Mouse (Mus musculus) neural tube, embryonic 12.5 days (tissue): ENCODE data around the gene 4930451I11Rik. TPM values are rescaled to one million over a fixed set of nuclear protein-coding genes. Genes with fewer than 3 reads are reported as not detected.

ENCODE experiments used
- ATAC-seq: fragments of 200-750 bp; cut with Nextera tagmentation; 2 replicates; pipeline ENCODE4 v1.8.0; 2017; ENCODE audit warnings: low read depth, mild to moderate bottlenecking, moderate TSS enrichment, moderate library complexity; ENCODE audit not compliant: low FRiP score
- H3K27ac ChIP-seq: fragments of 300-500 bp; sonication (generic); 2 replicates; pipeline ENCODE4 v1.5.1; 2016
- H3K27me3 ChIP-seq: fragments of 300-500 bp; sonication (generic); replicated peaks from 2 replicates; pipeline ENCODE4 v1.6.1; 2016; ENCODE audit warnings: mild to moderate bottlenecking
- H3K36me3 ChIP-seq: fragments of 300-500 bp; sonication (generic); 2 replicates; pipeline ENCODE4 v1.6.1; 2016; ENCODE audit warnings: mild to moderate bottlenecking
- H3K4me1 ChIP-seq: fragments of 300-500 bp; sonication (generic); 2 replicates; pipeline ENCODE4 v1.6.1; 2016
- H3K4me2 ChIP-seq: fragments of 300-500 bp; sonication (generic); replicated peaks from 2 replicates; pipeline ENCODE4 v1.6.1; 2016; ENCODE audit warnings: mild to moderate bottlenecking
- H3K4me3 ChIP-seq: fragments of 300-500 bp; sonication (generic); 2 replicates; pipeline ENCODE4 v1.5.1; 2016
- H3K9ac ChIP-seq: fragments of 300-500 bp; sonication (generic); 2 replicates; pipeline ENCODE4 v1.6.1; 2016; ENCODE audit warnings: mild to moderate bottlenecking
- H3K9me3 ChIP-seq: fragments of 300-500 bp; sonication (generic); 2 replicates; pipeline ENCODE4 v1.6.1; 2016; ENCODE audit warnings: mild to moderate bottlenecking
- WGBS: fragments of 180-500 bp; shearing (Covaris S2); methylation state at CpG from one replicate; pipeline ENCODE4 v1.1.7; 2016; 5-methylcytosine and 5-hydroxymethylcytosine counted together
- polyA plus RNA-seq: library from polyadenylated mRNA; unstranded; fragments of >200 nt; fragmentation: Nextera tagmentation; extraction: Ambion mirVana; gene quantifications from 2 replicates; pipeline ENCODE4 v1.2.1, GENCODE M21; 2016

4930451I11Rik gene
- polyA plus RNA-seq, 1 experiment from 2014 or later, result not detected

GRCm38 (mm10) chr7:126825952-126826351 lies 5.5 kb downstream of the 4930451I11Rik start:
- Histone ChIP-seq H3K4me2 (peak overlapping the region; percentile 73), H3K36me3 (peaks cover 7% of the 10 kb centered on the region; the same call in 1 of the 2 replicates), H3K27me3 (peaks cover 17% of the 10 kb centered on the region; the same call in 1 of the 2 replicates), H3K9me3 (no peaks in the 10 kb centered on the region), H3K4me3 (no peak overlapping the region), H3K4me1 (peaks cover 44% of the 10 kb centered on the region), H3K27ac (no peak overlapping the region), H3K9ac (no peak overlapping the region)
- no peak for ATAC-seq
- WGBS, result 80% methylated on average over 5 of the region's 5 CpGs

DNA sequence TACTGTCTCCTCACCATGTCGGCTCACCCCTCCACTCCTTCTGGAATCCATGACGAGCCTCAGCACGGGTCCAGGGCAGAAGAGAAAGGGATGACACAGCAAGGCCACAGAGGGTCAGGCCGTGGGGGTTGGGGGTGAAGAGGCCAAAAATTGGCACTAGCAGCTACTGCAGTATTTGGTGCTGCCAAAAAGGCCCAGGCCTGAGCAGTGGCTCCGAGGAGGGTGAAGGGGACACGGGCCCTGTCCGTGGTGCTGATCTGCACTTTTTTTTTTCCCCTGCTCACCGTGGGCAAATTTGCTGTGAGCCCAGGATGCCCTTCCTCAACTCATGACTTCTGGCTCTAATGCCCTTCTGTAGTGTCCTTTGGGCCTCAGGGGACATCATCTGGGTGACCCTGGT lies 6.0 kb downstream of the 4930451I11Rik start:
- peak overlapping the region; percentile 73 for H3K4me2 ChIP-seq
- no peaks in the 10 kb centered on the region for H3K9me3 ChIP-seq
- no peak overlapping the region for H3K27ac ChIP-seq
- H3K4me1 ChIP-seq, result peaks cover 44% of the 10 kb centered on the region
- peaks cover 7% of the 10 kb centered on the region; the same call in 1 of the 2 replicates for H3K36me3 ChIP-seq
- no peak overlapping the region; the same call in 1 of the 2 replicates for H3K4me3 ChIP-seq
- 26% methylated on average over 8 of the region's 8 CpGs for WGBS
- peaks cover 17% of the 10 kb centered on the region; the same call in 1 of the 2 replicates for H3K27me3 ChIP-seq
- H3K9ac ChIP-seq, result 0 out of 2 replicates have a peak overlapping the region, but pooled peaks have one; percentile 33
- ATAC-seq, result no peak

- WGBS, result 13% methylated on average over 10 of the region's 10 CpGs
- Histone ChIP-seq H3K9me3 (no peaks in the 10 kb centered on the region), H3K27me3 (peaks cover 13% of the 10 kb centered on the region; the same call in 1 of the 2 replicates), H3K36me3 (peaks cover 5% of the 10 kb centered on the region; the same call in 1 of the 2 replicates), H3K4me2 (peak overlapping the region; percentile 73), H3K4me1 (peaks cover 36% of the 10 kb centered on the region), H3K27ac (peak overlapping the region; percentile 21; the same call in 1 of the 2 replicates), H3K9ac (peak overlapping the region; percentile 82), H3K4me3 (peak overlapping the region; percentile 59)
- ATAC-seq, result no peak
Measured at GRCm38 (mm10) chr7:126823940-126824339, 7.5 kb downstream of the 4930451I11Rik start.

DNA sequence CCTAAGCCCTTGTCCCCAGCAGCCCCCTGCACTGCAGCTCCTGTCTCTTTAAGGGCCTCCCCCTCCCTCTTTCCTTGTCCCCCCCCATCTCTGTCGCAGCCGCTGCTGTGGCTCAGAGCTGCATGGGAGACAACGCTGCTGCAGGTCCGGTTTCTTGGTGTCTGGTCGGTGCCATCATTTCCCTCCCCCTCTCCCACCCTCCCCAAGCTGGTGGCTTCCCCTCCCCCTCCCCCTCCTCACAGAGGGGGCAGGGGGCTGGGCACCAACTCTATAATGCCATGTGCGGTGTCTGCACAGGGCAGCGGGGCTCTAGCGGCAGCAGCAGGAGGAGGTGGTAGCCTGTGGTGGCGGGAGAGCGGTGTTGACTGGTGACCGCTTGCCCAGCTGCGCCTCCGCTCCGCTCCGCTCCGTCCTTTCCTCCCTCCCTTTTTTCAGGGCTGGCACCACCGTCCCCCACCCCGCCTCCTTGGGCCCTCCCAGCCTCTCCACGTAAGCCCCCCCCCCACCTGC lies 8.2 kb downstream of the 4930451I11Rik start:
- peaks cover 36% of the 10 kb centered on the region for H3K4me1 ChIP-seq

GRCm38 (mm10) chr7:126822741-126823140 lies 8.7 kb downstream of the 4930451I11Rik start:
- Histone ChIP-seq H3K4me1 (peaks cover 36% of the 10 kb centered on the region), H3K27me3 (peaks cover 9% of the 10 kb centered on the region; the same call in 1 of the 2 replicates), H3K4me3 (peak overlapping the region; percentile 59), H3K9ac (peak overlapping the region; percentile 82), H3K36me3 (no peaks in the 10 kb centered on the region), H3K9me3 (no peaks in the 10 kb centered on the region), H3K27ac (peak overlapping the region; percentile 37; the same call in 1 of the 2 replicates), H3K4me2 (peak overlapping the region; percentile 73)
- WGBS, result 13% methylated on average over 9 of the region's 9 CpGs
- peak; percentile 27; the same call in 1 of the 2 replicates for ATAC-seq

More for the DNA sequence above, 8.2 kb downstream of the 4930451I11Rik start:
- peak overlapping the region; percentile 59 for H3K4me3 ChIP-seq
- H3K36me3 ChIP-seq, result no peaks in the 10 kb centered on the region
- H3K9ac ChIP-seq, result peak overlapping the region; percentile 82
- peak overlapping the region; percentile 67; the same call in 1 of the 2 replicates for H3K27ac ChIP-seq
- peaks cover 9% of the 10 kb centered on the region; the same call in 1 of the 2 replicates for H3K27me3 ChIP-seq
- peak; percentile 67 for ATAC-seq
- H3K9me3 ChIP-seq, result no peaks in the 10 kb centered on the region
- H3K4me2 ChIP-seq, result peak overlapping the region; percentile 73
- under 1% methylated on average over 17 of the region's 19 CpGs for WGBS

DNA sequence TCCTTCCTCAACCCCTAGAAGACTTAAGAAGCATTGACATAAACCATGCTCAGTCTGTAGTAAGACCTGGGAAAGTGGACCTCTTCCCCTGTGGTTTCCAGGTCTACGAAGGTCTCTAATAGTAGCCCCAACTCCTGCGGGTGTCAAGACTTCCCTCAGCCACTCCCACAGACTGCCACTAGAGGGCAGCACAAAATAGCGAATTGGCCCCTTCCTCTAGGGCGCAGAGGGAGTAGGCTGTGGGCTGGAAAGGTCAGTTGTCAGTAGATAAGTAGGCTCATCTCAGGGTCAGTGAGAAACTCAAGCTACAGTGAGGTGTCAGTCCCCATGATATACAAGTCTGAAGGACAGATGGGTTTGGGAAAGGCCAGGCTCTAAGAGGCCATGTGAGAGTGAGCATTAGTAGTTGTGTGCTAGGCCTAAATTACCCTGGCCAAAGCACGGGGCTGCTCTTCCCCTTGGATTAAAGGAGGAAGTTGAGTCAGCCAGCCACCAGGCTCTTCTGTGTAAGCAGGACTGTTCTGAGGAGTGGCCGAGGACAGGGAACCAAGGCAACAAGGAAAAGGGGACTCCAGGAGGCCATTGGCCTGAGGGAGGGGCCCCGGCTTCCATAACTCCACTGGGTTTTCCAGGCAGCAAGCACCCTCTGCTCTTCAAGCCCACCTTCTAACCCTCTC lies 9.5 kb downstream of the 4930451I11Rik start:
- Histone ChIP-seq H3K27ac (0 out of 2 replicates have a peak overlapping the region, but pooled peaks have one; percentile 37), H3K4me3 (0 out of 2 replicates have a peak overlapping the region, but pooled peaks have one; percentile 59), H3K9ac (peak overlapping the region; percentile 82; the same call in 1 of the 2 replicates)

DNA sequence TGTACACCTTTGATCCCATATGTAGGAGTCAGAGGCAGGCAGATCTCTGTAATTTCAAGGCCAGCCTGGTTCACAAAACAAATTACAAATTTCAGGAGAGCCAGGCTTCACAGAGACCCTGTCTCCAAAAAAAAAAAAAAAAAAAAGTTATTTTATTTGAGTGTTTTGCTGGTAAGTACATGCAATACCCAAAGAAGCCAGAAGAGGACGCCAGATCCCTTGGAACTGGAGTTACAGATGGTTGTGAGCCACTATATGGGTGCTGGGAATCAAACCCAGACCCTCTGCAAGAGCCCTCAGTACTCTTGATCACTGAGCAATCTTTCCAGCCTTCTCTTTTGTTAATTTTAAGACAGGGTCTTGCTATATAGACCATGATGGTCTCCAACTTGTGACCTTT lies 12.6 kb downstream of the 4930451I11Rik start:
- no peak for ATAC-seq
- 47% methylated on average over 1 of the region's 1 CpGs for WGBS
- no peak overlapping the region for H3K4me2 ChIP-seq

More for the DNA sequence above, 9.5 kb downstream of the 4930451I11Rik start:
- Histone ChIP-seq H3K9me3 (no peaks in the 10 kb centered on the region), H3K27me3 (peaks cover 9% of the 10 kb centered on the region; the same call in 1 of the 2 replicates), H3K36me3 (no peaks in the 10 kb centered on the region), H3K4me2 (peak overlapping the region; percentile 73), H3K4me1 (peaks cover 35% of the 10 kb centered on the region)
- WGBS, result 24% methylated on average over 7 of the region's 7 CpGs
- ATAC-seq, result peak; percentile 14; the same call in 1 of the 2 replicates

GRCm38 (mm10) chr7:126817595-126817994 lies 13.8 kb downstream of the 4930451I11Rik start:
- 89% methylated on average over 7 of the region's 7 CpGs for WGBS
- Histone ChIP-seq H3K4me1 (peaks cover 7% of the 10 kb centered on the region; the same call in 1 of the 2 replicates), H3K27ac (no peak overlapping the region), H3K4me2 (no peak overlapping the region), H3K36me3 (no peaks in the 10 kb centered on the region), H3K27me3 (peaks cover 4% of the 10 kb centered on the region; the same call in 1 of the 2 replicates), H3K9ac (no peak overlapping the region), H3K4me3 (no peak overlapping the region), H3K9me3 (no peaks in the 10 kb centered on the region)
- ATAC-seq, result no peak

More for the DNA sequence above, 12.6 kb downstream of the 4930451I11Rik start:
- H3K9ac ChIP-seq, result no peak overlapping the region
- no peaks in the 10 kb centered on the region for H3K36me3 ChIP-seq
- H3K4me3 ChIP-seq, result no peak overlapping the region
- no peak overlapping the region for H3K27ac ChIP-seq
- peaks cover 14% of the 10 kb centered on the region; the same call in 1 of the 2 replicates for H3K4me1 ChIP-seq
- H3K27me3 ChIP-seq, result peaks cover 4% of the 10 kb centered on the region; the same call in 1 of the 2 replicates
- no peaks in the 10 kb centered on the region for H3K9me3 ChIP-seq

DNA sequence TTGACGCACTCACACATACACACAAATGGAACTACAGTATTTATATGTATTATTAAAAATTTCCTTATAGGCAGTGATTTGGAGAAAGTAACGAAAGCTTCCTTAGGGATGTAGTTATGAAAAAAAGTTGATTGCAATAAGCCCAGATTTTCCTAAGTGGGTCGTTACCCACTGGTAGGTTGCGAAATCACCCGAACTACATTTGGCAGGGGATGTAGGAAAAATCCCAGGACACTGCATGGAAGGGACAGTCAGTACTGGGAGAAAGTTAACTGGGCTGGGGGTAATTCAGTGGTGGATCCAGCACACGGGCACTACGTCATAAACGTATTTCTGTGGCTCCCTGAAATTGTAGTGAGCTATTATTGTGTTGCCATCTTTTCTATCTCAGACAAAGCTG lies 14.9 kb downstream of the 4930451I11Rik start:
- no peak overlapping the region for H3K4me2 ChIP-seq
- no peaks in the 10 kb centered on the region for H3K27me3 ChIP-seq
- ATAC-seq, result no peak
- 91% methylated on average over 8 of the region's 8 CpGs for WGBS
- no peak overlapping the region for H3K27ac ChIP-seq
- H3K4me1 ChIP-seq, result no peaks in the 10 kb centered on the region
- no peaks in the 10 kb centered on the region for H3K9me3 ChIP-seq
- H3K9ac ChIP-seq, result no peak overlapping the region
- H3K4me3 ChIP-seq, result no peak overlapping the region
- no peaks in the 10 kb centered on the region for H3K36me3 ChIP-seq

GRCm38 (mm10) chr7:126815726-126816222 lies 15.7 kb downstream of the 4930451I11Rik start:
- no peak overlapping the region for H3K9ac ChIP-seq
- no peaks in the 10 kb centered on the region for H3K9me3 ChIP-seq
- no peak overlapping the region for H3K4me3 ChIP-seq
- no peak overlapping the region for H3K4me2 ChIP-seq
- no peaks in the 10 kb centered on the region for H3K36me3 ChIP-seq
- WGBS, result 54% methylated on average over 8 of the region's 8 CpGs
- no peak overlapping the region for H3K27ac ChIP-seq
- no peaks in the 10 kb centered on the region for H3K27me3 ChIP-seq
- no peaks in the 10 kb centered on the region for H3K4me1 ChIP-seq
- ATAC-seq, result no peak

- Histone ChIP-seq H3K27me3 (no peaks in the 10 kb centered on the region), H3K4me3 (no peak overlapping the region), H3K9me3 (no peaks in the 10 kb centered on the region), H3K9ac (no peak overlapping the region), H3K4me1 (peaks cover 20% of the 10 kb centered on the region), H3K27ac (no peak overlapping the region), H3K4me2 (peak overlapping the region; percentile 96; the same call in 1 of the 2 replicates), H3K36me3 (no peaks in the 10 kb centered on the region; the same call in 1 of the 2 replicates)
- no peak for ATAC-seq
- WGBS, result 79% methylated on average over 5 of the region's 5 CpGs
Measured at GRCm38 (mm10) chr7:126809723-126810369, 21.6 kb downstream of the 4930451I11Rik start.
